Mouse (Mus musculus) forebrain, embryonic 11.5 days (tissue): Measurements from ENCODE around the gene Fcgrt. TPM values are rescaled to one million over a fixed set of nuclear protein-coding genes. Genes with fewer than 3 reads are reported as not detected.

Experiments
- ATAC-seq: fragments of 200-750 bp; cut with Nextera tagmentation; replicated peaks from 2 replicates; pipeline ENCODE4 v1.8.0; 2017; ENCODE audit warnings: moderate TSS enrichment; ENCODE audit not compliant: low FRiP score
- DNase-seq: peaks from one replicate; pipeline ENCODE4 v3.0.0-alpha.2; 2017; ENCODE audit warnings: low spot score
- H3K27ac ChIP-seq: fragments of 300-500 bp; sonication (generic); 2 replicates; pipeline ENCODE4 v1.5.1; 2014; ENCODE audit warnings: low read depth, low read length
- H3K27me3 ChIP-seq: fragments of 300-500 bp; sonication (generic); 2 replicates; pipeline ENCODE4 v1.6.1; 2014; ENCODE audit warnings: mild to moderate bottlenecking, low read length, mixed read lengths; ENCODE audit not compliant: control insufficient read depth, insufficient read depth
- H3K36me3 ChIP-seq: fragments of 300-500 bp; sonication (generic); 2 replicates; pipeline ENCODE4 v1.6.1; 2014; ENCODE audit warnings: mild to moderate bottlenecking, low read length, moderate library complexity, mixed read lengths; ENCODE audit not compliant: control insufficient read depth, insufficient read depth
- H3K4me1 ChIP-seq: fragments of 300-500 bp; sonication (generic); replicated peaks from 2 replicates; pipeline ENCODE4 v1.6.1; 2014; ENCODE audit warnings: low read length, mixed read lengths; ENCODE audit not compliant: control insufficient read depth, insufficient read depth
- H3K4me2 ChIP-seq: fragments of 300-500 bp; sonication (generic); 2 replicates; pipeline ENCODE4 v1.6.1; 2014; ENCODE audit warnings: low read depth, mild to moderate bottlenecking, low read length, moderate library complexity, mixed read lengths; ENCODE audit not compliant: severe bottlenecking
- H3K4me3 ChIP-seq: fragments of 300-500 bp; sonication (generic); 2 replicates; pipeline ENCODE4 v1.5.1; 2014; ENCODE audit warnings: low read depth, low read length
- H3K9ac ChIP-seq: fragments of 300-500 bp; sonication (generic); 2 replicates; pipeline ENCODE4 v1.6.1; 2014; ENCODE audit warnings: low read length
- H3K9me3 ChIP-seq: fragments of 300-500 bp; sonication (generic); 2 replicates; pipeline ENCODE4 v1.6.1; 2016; ENCODE audit warnings: low read length, mixed read lengths; ENCODE audit not compliant: control insufficient read depth
- WGBS: fragments of 180-500 bp; shearing (Covaris S2); extraction: QIAGEN DNeasy Blood & Tissue Kit; methylation state at CpG from one replicate; pipeline ENCODE4 v1.1.7; 2014; 5-methylcytosine and 5-hydroxymethylcytosine counted together
- polyA plus RNA-seq: library from polyadenylated mRNA; unstranded; fragments of >200 nt; fragmentation: Nextera tagmentation; extraction: Ambion mirVana; gene quantifications from 2 replicates; pipeline ENCODE4 v1.2.1, GENCODE M21; 2014

The Fcgrt gene
- polyA plus RNA-seq, 1 experiment from 2014 or later: 7.1 TPM

DNA sequence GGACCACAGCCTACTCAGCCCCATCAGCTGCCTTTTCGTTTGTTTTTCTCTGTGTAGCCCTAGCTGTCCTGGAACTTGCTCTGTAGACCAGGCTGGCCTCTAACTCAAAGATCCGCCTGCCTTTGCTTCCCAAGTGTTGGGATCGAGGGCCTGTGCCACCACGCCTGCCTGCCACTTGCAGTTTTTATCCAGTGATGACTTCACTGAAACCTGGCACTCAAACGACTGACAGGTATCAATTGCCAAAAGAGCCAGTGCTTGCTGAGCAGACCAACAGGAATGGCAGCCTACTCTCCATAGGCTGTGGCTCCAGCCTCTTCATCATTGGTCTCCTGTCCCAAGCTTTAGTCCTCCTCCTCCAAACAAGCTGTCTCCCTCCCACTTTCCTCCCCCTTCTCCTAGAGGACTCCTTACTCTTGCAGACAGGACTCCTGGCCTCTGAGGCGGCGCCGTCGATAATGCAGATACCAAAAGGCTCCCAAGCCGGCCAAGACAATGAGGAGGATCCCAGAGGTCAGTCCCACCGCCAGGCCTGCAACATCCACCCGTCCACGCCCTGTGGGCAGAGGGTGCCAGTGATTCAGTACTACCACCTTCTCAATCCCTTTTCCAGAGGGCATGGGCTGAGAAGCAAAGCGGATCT is 47.2 kb downstream of the Fcgrt start:
- Histone ChIP-seq H3K4me2 (no peak overlapping the region), H3K4me3 (no peak overlapping the region), H3K4me1 (peaks cover 12% of the 10 kb centered on the region), H3K9ac (no peak overlapping the region), H3K9me3 (no peaks in the 10 kb centered on the region), H3K27me3 (no peaks in the 10 kb centered on the region), H3K27ac (no peak overlapping the region), H3K36me3 (no peaks in the 10 kb centered on the region)
- 62% methylated on average over 14 of the region's 14 CpGs for WGBS
- ATAC-seq (no peak), DNase-seq (no peak)

DNA sequence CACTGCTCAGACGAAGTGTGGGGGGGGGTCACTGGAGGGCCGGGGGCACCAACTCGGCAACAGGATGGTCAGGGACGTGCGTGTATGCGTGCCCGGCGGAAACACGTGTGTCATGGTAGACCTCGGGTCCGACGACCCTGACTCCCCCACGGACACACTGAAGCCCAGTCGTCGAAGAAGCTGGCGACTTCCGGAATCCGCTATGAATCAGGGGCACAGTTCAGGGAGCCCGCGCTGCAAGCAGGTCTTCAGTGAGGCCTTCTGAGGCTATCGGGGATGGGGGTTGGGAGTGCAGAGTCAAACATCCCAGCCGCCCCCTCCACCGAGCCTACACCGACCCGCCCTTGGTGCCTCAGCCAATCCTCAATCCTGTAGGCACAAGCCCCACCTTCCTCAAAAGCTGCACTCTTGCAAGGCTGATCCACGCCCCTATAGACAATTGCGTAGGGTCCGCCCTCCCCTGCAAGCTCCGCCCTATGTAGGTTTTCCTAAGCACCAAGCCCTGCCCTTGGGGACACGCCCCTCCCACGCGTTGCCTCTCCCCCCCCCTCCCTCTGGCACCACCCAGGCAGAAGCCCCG is 49.6 kb downstream of the Fcgrt start:
- under 1% methylated on average over 32 of the region's 33 CpGs for WGBS
- H3K27ac ChIP-seq: peak overlapping the region; percentile 99
- H3K4me2 ChIP-seq: peak overlapping the region; percentile 98
- peak overlapping the region; percentile 76 for H3K4me3 ChIP-seq
- no peaks in the 10 kb centered on the region for H3K27me3 ChIP-seq
- DNase-seq: peak; percentile 96
- peak overlapping the region; percentile 85 for H3K9ac ChIP-seq
- no peaks in the 10 kb centered on the region for H3K9me3 ChIP-seq
- peaks cover 7% of the 10 kb centered on the region; the same call in 1 of the 2 replicates for H3K4me1 ChIP-seq
- peaks cover 13% of the 10 kb centered on the region; the same call in 1 of the 2 replicates for H3K36me3 ChIP-seq
- peak; percentile 91 for ATAC-seq

DNA sequence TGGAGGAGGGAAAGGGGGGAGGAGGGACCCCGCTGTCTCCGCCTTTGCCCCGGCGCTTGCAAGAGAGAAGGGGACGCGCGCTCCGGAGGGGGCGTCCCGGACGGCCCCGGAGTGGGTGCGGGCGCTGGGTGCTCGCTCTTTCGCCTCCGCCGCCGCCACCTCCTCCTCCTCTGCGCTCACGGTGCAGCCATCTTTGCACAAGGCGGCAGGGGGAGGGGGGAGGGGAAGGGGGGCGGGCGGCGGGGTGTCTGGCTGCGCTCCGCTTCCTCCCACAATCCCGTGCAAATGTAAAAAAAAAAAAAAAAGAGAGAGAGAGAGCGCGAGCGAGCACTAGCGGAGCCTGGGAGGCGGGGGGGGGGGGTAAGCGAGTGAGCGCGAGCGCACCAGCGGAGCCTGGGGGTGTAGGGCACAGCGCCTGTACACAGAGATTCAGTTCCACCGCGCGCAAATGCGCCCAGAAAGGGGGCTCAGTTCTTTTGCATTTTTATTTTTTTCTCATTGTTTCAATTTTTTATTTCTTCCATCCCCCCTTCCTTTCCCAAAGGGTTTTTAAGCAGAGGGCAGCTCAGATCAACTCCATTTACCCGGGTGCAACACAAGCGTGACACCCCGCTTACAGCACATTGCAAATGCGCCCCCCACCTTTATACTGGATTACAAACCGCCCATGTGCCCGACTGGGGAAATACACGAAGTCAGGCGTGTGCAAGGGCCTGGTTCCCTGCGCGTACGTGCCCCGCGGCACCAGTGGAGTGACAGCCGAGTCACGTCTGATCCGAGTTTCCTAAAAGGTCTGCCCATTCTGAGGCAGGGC is 50.3 kb downstream of the Fcgrt start:
- Histone ChIP-seq H3K27me3 (no peaks in the 10 kb centered on the region), H3K9ac (peak overlapping the region; percentile 85), H3K9me3 (no peaks in the 10 kb centered on the region), H3K27ac (peak overlapping the region; percentile 99), H3K4me2 (peak overlapping the region; percentile 98), H3K4me3 (peak overlapping the region; percentile 76), H3K4me1 (peaks cover 7% of the 10 kb centered on the region; the same call in 1 of the 2 replicates), H3K36me3 (peaks cover 20% of the 10 kb centered on the region)
- WGBS: under 1% methylated on average over 26 of the region's 59 CpGs
- ATAC-seq: peak; percentile 57
- peak; percentile 92 for DNase-seq

DNA sequence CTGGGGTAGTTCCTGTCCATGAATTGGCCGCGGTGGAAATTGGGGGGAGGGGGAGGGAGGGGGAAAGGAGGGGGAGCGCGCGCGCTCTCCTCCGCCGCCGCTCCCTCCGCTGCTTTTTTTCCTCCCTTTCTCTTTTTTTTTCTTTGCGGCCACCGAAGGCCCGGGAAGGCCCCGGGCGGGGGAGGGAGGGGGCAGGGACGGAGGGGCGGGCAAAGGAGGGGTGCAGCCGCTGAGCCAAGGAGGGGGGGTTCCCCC is 50.9 kb downstream of the Fcgrt start, which contains the start of gene Prr12:
Gene Prr12, minus strand, starts transcription at position 20 of the 255 bp plus-strand sequence.
- Histone ChIP-seq H3K9ac (peak within 1 kb of the TSS; percentile 85), H3K4me2 (peak within 1 kb of the TSS; percentile 98), H3K27ac (peak within 1 kb of the TSS; percentile 99), H3K9me3 (no peaks in the 10 kb centered on the region), H3K4me1 (peaks cover 7% of the 10 kb centered on the region; the same call in 1 of the 2 replicates), H3K36me3 (peaks cover 22% of the 10 kb centered on the region), H3K27me3 (no peaks in the 10 kb centered on the region), H3K4me3 (peak within 1 kb of the TSS; percentile 76)
- DNase-seq (no peak), ATAC-seq (no peak)
- 0% methylated on average over 8 of the region's 18 CpGs for WGBS

DNA sequence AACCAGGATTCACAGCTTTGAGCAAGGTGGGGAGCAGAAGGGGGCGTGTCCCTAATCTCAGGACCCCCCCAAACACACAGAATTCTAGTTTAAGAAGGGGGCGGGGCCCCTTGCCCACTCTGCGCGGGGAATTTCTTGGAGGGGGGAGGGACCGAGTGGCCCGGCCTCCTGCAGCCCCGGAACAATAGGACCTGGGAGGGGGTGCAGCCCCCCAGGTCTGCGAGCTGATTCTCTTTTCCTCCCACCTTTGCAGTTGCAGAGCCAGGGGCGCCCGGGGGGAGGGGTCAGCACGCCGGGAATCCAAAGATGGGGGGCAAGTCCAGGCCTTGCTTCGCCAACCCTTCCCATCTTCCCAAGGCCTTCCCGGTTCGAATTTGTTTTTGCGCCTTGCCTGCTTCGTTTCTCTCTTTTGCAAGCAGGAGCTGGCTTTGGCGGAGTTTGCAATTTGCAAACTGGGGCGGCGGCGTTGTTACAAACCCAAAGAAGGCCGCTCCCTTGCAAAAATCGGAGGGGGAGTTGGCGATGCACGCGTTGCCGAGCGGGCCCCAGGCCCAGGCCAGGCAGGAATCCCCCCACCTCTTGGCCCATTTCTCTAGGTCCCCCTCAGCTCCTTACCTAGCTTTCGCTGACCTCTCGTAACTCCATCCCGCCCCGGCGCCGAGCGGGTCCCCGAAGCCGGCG is 51.3 kb downstream of the Fcgrt start:
- Histone ChIP-seq H3K9ac (peak overlapping the region; percentile 85), H3K4me2 (peak overlapping the region; percentile 98), H3K4me3 (peak overlapping the region; percentile 76), H3K36me3 (peaks cover 27% of the 10 kb centered on the region), H3K9me3 (no peaks in the 10 kb centered on the region), H3K27ac (peak overlapping the region; percentile 99), H3K4me1 (peaks cover 7% of the 10 kb centered on the region; the same call in 1 of the 2 replicates), H3K27me3 (no peaks in the 10 kb centered on the region)
- WGBS: under 1% methylated on average over 37 of the region's 38 CpGs
- DNase-seq (peak; percentile 73), ATAC-seq (no peak)

DNA sequence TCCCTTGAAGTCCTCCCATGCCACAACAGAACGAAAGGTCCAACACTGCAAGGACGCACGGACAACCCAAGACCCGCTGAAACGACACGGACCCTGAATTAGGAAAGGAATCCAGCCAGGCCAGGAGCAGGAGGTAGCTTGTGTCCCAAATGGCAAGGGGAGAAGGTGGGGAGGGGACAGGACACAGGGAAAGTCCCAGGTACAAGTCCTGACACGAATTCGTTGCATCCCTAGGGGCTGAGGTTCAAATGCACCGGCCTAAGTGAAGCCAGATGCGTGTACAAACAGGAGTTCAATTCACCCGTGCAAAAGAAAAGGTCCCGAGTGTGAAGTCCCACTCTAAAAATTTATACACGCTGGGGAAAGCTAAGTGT is 52.1 kb downstream of the Fcgrt start:
- peak overlapping the region; percentile 76 for H3K4me3 ChIP-seq
- no peaks in the 10 kb centered on the region for H3K27me3 ChIP-seq
- peak overlapping the region; percentile 85 for H3K9ac ChIP-seq
- H3K4me1 ChIP-seq: peaks cover 7% of the 10 kb centered on the region; the same call in 1 of the 2 replicates
- DNase-seq (no peak), ATAC-seq (no peak)
- no peaks in the 10 kb centered on the region for H3K9me3 ChIP-seq
- WGBS: 3% methylated on average over 13 of the region's 13 CpGs
- peak overlapping the region; percentile 99 for H3K27ac ChIP-seq
- H3K36me3 ChIP-seq: peaks cover 34% of the 10 kb centered on the region
- H3K4me2 ChIP-seq: peak overlapping the region; percentile 98

DNA sequence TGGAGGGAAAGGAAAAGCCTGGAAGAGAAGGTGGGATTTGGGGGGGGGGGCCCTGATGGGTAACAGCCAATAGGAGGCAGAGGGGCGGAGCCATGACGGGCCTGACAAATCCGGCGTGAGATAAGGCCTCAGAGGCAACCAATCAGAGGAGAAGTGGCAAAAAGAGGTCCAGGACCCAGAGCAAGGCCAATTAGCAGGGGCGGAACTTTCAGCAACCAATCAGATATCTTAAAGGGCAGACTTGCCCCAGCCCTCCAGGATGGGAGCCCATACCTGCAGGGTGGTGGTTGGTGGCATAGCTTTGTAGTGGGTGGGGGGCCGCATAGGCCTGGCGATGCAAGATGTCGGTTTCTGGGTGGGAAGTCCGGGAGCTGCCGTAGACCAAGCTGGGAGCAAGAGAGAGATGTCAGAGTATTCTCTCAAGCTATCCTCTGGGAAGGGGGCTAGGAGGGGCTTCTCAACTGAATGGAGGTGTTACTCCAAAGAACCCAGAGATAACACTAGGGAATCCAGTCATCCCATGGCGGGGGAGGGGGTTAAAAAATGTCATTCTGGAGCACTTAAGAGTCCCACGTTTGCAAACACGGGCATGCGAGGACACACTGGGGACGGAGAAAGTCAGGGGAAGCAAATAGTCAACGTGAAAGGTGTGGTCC is 52.6 kb downstream of the Fcgrt start:
- H3K27me3 ChIP-seq: no peaks in the 10 kb centered on the region
- H3K36me3 ChIP-seq: peaks cover 39% of the 10 kb centered on the region
- peak overlapping the region; percentile 76 for H3K4me3 ChIP-seq
- H3K27ac ChIP-seq: peak overlapping the region; percentile 99
- H3K4me2 ChIP-seq: peak overlapping the region; percentile 98
- H3K9me3 ChIP-seq: no peaks in the 10 kb centered on the region
- 3% methylated on average over 16 of the region's 16 CpGs for WGBS
- DNase-seq (peak; percentile 91), ATAC-seq (peak; percentile 55)
- H3K9ac ChIP-seq: peak overlapping the region; percentile 85
- H3K4me1 ChIP-seq: peaks cover 7% of the 10 kb centered on the region; the same call in 1 of the 2 replicates
